Mouse (Mus musculus) neural tube, embryonic 15.5 days (tissue): ENCODE measurements around the gene Hoxc12. TPM values are rescaled to one million over a fixed set of nuclear protein-coding genes. Genes with fewer than 3 reads are reported as not detected.
A peak's percentile ranks its signal among the peaks of the same experiment; 100 is the strongest.

Source experiments
- ATAC-seq: fragments of 200-750 bp; cut with Nextera tagmentation; 2 replicates; pipeline ENCODE4 v1.8.0; 2017; ENCODE audit warnings: mild to moderate bottlenecking, moderate TSS enrichment, moderate library complexity; ENCODE audit not compliant: low FRiP score
- H3K27ac ChIP-seq: fragments of 300-500 bp; sonication (generic); replicated peaks from 2 replicates; pipeline ENCODE4 v1.5.1; 2015; ENCODE audit warnings: mild to moderate bottlenecking, inconsistent platforms
- H3K27me3 ChIP-seq: fragments of 300-500 bp; sonication (generic); replicated peaks from 2 replicates; pipeline ENCODE4 v1.6.1; 2015; ENCODE audit warnings: inconsistent platforms
- H3K36me3 ChIP-seq: fragments of 300-500 bp; sonication (generic); 2 replicates; pipeline ENCODE4 v1.6.1; 2015; ENCODE audit warnings: inconsistent platforms
- H3K4me1 ChIP-seq: fragments of 300-500 bp; sonication (generic); 2 replicates; pipeline ENCODE4 v1.6.1; 2015; ENCODE audit warnings: inconsistent platforms
- H3K4me2 ChIP-seq: fragments of 300-500 bp; sonication (generic); 2 replicates; pipeline ENCODE4 v1.6.1; 2015; ENCODE audit warnings: inconsistent platforms, mild to moderate bottlenecking, moderate library complexity
- H3K4me3 ChIP-seq: fragments of 300-500 bp; sonication (generic); replicated peaks from 2 replicates; pipeline ENCODE4 v1.5.1; 2015; ENCODE audit warnings: mild to moderate bottlenecking, inconsistent platforms
- H3K9ac ChIP-seq: fragments of 300-500 bp; sonication (generic); replicated peaks from 2 replicates; pipeline ENCODE4 v1.6.1; 2015; ENCODE audit warnings: mild to moderate bottlenecking, inconsistent platforms
- H3K9me3 ChIP-seq: fragments of 300-500 bp; sonication (generic); replicated peaks from 2 replicates; pipeline ENCODE4 v1.6.1; 2016; ENCODE audit warnings: inconsistent platforms
- WGBS: fragments of 180-500 bp; shearing (Covaris S2); methylation state at CpG from one replicate; pipeline ENCODE4 v1.1.7; 2015; ENCODE audit warnings: mixed read lengths; 5-methylcytosine and 5-hydroxymethylcytosine counted together
- microRNA-seq: library from miRNA; unstranded; fragments of <30 nt; microRNA quantifications from one replicate; pipeline ENCODE4, GENCODE M21; 2017
- polyA plus RNA-seq: library from polyadenylated mRNA; unstranded; fragments of >200 nt; fragmentation: Nextera tagmentation; extraction: Ambion mirVana; gene quantifications from 2 replicates; pipeline ENCODE4 v1.2.1, GENCODE M21; 2015

Gene Hoxc12
- polyA plus RNA-seq, 1 experiment from 2014 or later, result 12.7 TPM

GRCm38 (mm10) chr15:102988078-102988477, 51.5 kb downstream of the Hoxc12 start:
- no peaks in the 10 kb centered on the region for H3K36me3 ChIP-seq
- 0 out of 2 replicates have a peak overlapping the region, but pooled peaks have one; percentile 30 for H3K9ac ChIP-seq
- peaks cover 2% of the 10 kb centered on the region; the same call in 1 of the 2 replicates for H3K27me3 ChIP-seq
- no peaks in the 10 kb centered on the region for H3K9me3 ChIP-seq
- peak overlapping the region; percentile 70 for H3K4me2 ChIP-seq
- WGBS, result 31% methylated on average over 5 of the region's 5 CpGs
- ATAC-seq, result no peak
- H3K27ac ChIP-seq, result peak overlapping the region; percentile 75; the same call in 1 of the 2 replicates
- H3K4me3 ChIP-seq, result peak overlapping the region; percentile 19; the same call in 1 of the 2 replicates
- peaks cover 92% of the 10 kb centered on the region for H3K4me1 ChIP-seq

Small RNA genes within 50 kb of the gene (microRNA-seq; reads per million reads assigned to microRNA genes)
- 1,732 reads per million, percentile 83 among the genes with 10 or more reads in this experiment for gene Mir196a-2

Other genes with a start within 250 kb of the Hoxc12 start
- 28.3 and 41.6 TPM in 2 replicates for gene Calcoco1, start 214.6 kb upstream of the Hoxc12 start, polyA plus RNA-seq
- gene Hoxc13, start 15.7 kb upstream of the Hoxc12 start, polyA plus RNA-seq, result 5.7 and 9.3 TPM in 2 replicates
- 2.1 and 5.6 TPM in 2 replicates for gene Hoxc11, start 17.7 kb downstream of the Hoxc12 start, polyA plus RNA-seq
- 51.3 and 71.0 TPM in 2 replicates for gene Hoxc10, start 30.0 kb downstream of the Hoxc12 start, polyA plus RNA-seq
- gene Hoxc5, start 30.7 kb downstream of the Hoxc12 start, polyA plus RNA-seq, result 14.6 and 20.7 TPM in 2 replicates
- gene Hoxc9, start 39.7 kb downstream of the Hoxc12 start, polyA plus RNA-seq, result 19.7 and 30.9 TPM in 2 replicates
- gene Hoxc8, start 53.9 kb downstream of the Hoxc12 start, polyA plus RNA-seq, result 56.5 and 108 TPM in 2 replicates
- 23.4 and 35.1 TPM in 2 replicates for gene Hoxc6, start 61.5 kb downstream of the Hoxc12 start, polyA plus RNA-seq
- 26.7 and 48.6 TPM in 2 replicates for gene Hoxc4, start 82.2 kb downstream of the Hoxc12 start, polyA plus RNA-seq
- gene Smug1, start 230.3 kb downstream of the Hoxc12 start, polyA plus RNA-seq, result 25.8 and 30.9 TPM in 2 replicates